Mouse (Mus musculus) thymus, adult 2 months (tissue): ENCODE measurements around the gene Med25.

ENCODE experiments used
- CTCF ChIP-seq: fragments of 200-500 bp; IDR thresholded peaks from 2 replicates; pipeline ENCODE4 v1.5.1; 2012; ENCODE audit warnings: mild to moderate bottlenecking, control low read depth, low read length, moderate library complexity, borderline replicate concordance; ENCODE audit not compliant: control insufficient read depth, poor library complexity, insufficient read depth; ENCODE audit errors: extremely low read depth
- POLR2A ChIP-seq: fragments of 200-500 bp; IDR thresholded peaks from 2 replicates; pipeline ENCODE4 v1.6.1; 2012; ENCODE audit warnings: mild to moderate bottlenecking, low read length, control low read depth, moderate library complexity; ENCODE audit not compliant: control insufficient read depth, poor library complexity, insufficient read depth; ENCODE audit errors: extremely low read depth

DNA sequence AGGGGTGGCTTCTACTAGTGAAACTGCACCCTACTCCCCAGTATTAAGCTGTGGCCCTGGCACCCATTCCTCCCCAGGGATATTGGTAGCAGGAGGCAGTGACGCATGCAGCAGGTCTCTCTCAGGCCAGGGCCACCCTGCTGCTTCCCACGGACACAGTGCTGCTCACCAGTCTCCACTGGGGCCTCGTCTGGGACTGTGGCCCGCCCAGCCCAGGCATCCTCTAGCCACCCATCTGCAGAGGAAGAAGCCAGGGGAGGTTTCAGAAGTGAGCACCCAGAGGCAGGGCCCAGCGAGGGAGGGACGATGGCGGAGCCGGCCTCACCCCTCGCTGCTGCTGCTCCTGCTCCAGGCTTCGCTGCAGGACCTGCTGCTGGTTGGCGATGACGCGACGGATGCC, 29.3 kb downstream of the Med25 start:
- no peak for TF ChIP-seq CTCF
- no peak for TF ChIP-seq POLR2A
